Mouse (Mus musculus): Measurements from ENCODE around the gene Olfr1217.
"Not testable (repeated sequence)": the region's sequence is repeated elsewhere in the genome, so short reads cannot be mapped to it uniquely, and the experiment has no call there.

The Olfr1217 gene

GRCm38 (mm10) chr2:89031965-89032364 lies at the start of gene Olfr1217:
TSS of gene Olfr1217 (minus strand) at chr2:89032065.
- no peak for DNase-seq

GRCm38 (mm10) chr2:89081487-89081886 lies 49.6 kb upstream of the Olfr1217 start:
- no peak for DNase-seq

GRCm38 (mm10) chr2:89061087-89061486 lies 29.2 kb upstream of the Olfr1217 start, which contains the start of gene Olfr1218:
TSS of gene Olfr1218 (minus strand) at chr2:89061187.
- DNase-seq = no peak

- DNase-seq = not testable (repeated sequence)
These were observed 10.4 kb downstream of the Olfr1217 start for GRCm38 (mm10) chr2:89021436-89021835.

GRCm38 (mm10) chr2:89018240-89018639 lies 13.6 kb downstream of the Olfr1217 start, which contains the start of gene Olfr1216:
TSS of gene Olfr1216 (minus strand) at chr2:89018340.
- no peak for DNase-seq

- no peak for DNase-seq
These were observed 25.0 kb downstream of the Olfr1217 start, which contains the start of gene Olfr1215 for GRCm38 (mm10) chr2:89006873-89007272. TSS of gene Olfr1215 (minus strand) at chr2:89006973.

GRCm38 (mm10) chr2:88992553-88992952 lies 39.3 kb downstream of the Olfr1217 start, which contains the start of gene Olfr1214:
TSS of gene Olfr1214 (minus strand) at chr2:88992653.
- no peak for DNase-seq

GRCm38 (mm10) chr2:88980181-88980580 lies 51.7 kb downstream of the Olfr1217 start, which contains the start of gene Gm13762:
TSS of gene Gm13762 (minus strand) at chr2:88980281.
- no peak for DNase-seq
